Mouse (Mus musculus): Measurements from ENCODE around the gene Cep162.

DNA sequence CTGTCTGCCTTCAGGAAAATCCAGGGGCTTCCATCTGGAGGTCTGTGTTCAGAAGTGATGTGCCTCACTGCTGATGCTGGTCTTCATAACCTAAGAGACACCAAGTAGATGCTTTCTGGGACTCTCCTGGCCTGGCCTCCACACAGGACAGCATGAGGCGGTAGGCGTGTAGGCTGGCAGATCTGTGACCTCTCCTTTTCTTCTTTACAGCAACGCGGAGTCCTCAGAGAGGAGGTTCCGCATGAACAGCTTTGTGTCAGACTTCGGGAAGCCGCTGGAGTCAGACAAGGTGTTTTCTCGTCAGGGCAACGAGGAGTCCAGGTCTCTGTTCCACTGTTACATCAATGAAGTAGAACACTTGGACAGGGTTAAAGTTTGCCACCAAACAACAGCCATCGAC lies 73.1 kb downstream of the Cep162 start:
- TF ChIP-seq POLR2A (IDR thresholded peaks at IDR 0.05; ENCODE audit: extremely low read depth, insufficient read depth, low read length) (no peak), CTCF (IDR thresholded peaks at IDR 0.05; ENCODE audit: extremely low read depth, insufficient read depth, low read length) (no peak)
